Mouse (Mus musculus) liver, embryonic 13.5 days (tissue): ENCODE results near the gene Igsf6. TPM values are rescaled to one million over a fixed set of nuclear protein-coding genes. Genes with fewer than 3 reads are reported as not detected.

Experiments used
- ATAC-seq: fragments of 200-750 bp; cut with Nextera tagmentation; 2 replicates; pipeline ENCODE4 v1.8.0; 2017; ENCODE audit warnings: low read depth, mild to moderate bottlenecking, moderate number of reproducible peaks, moderate library complexity
- DNase-seq: peaks from one replicate; pipeline ENCODE4 v3.0.0; 2022
- H3K27ac ChIP-seq: fragments of 300-500 bp; sonication (generic); 2 replicates; pipeline ENCODE4 v1.5.1; 2015; ENCODE audit warnings: moderate library complexity, mild to moderate bottlenecking, inconsistent platforms
- H3K27me3 ChIP-seq: fragments of 300-500 bp; sonication (generic); 2 replicates; pipeline ENCODE4 v1.6.1; 2015; ENCODE audit warnings: mild to moderate bottlenecking, inconsistent platforms
- H3K36me3 ChIP-seq: fragments of 300-500 bp; sonication (generic); 2 replicates; pipeline ENCODE4 v1.6.1; 2015; ENCODE audit warnings: mild to moderate bottlenecking, inconsistent platforms
- H3K4me1 ChIP-seq: fragments of 300-500 bp; sonication (generic); replicated peaks from 2 replicates; pipeline ENCODE4 v1.6.1; 2015; ENCODE audit warnings: inconsistent platforms
- H3K4me2 ChIP-seq: fragments of 300-500 bp; sonication (generic); 2 replicates; pipeline ENCODE4 v1.6.1; 2015; ENCODE audit warnings: inconsistent platforms, mild to moderate bottlenecking, moderate library complexity
- H3K4me3 ChIP-seq: fragments of 300-500 bp; sonication (generic); replicated peaks from 2 replicates; pipeline ENCODE4 v1.5.1; 2015; ENCODE audit warnings: mild to moderate bottlenecking, inconsistent platforms
- H3K9ac ChIP-seq: fragments of 300-500 bp; sonication (generic); 2 replicates; pipeline ENCODE4 v1.6.1; 2015; ENCODE audit warnings: mild to moderate bottlenecking, inconsistent platforms
- H3K9me3 ChIP-seq: fragments of 300-500 bp; sonication (generic); replicated peaks from 2 replicates; pipeline ENCODE4 v1.6.1; 2016; ENCODE audit warnings: inconsistent platforms
- WGBS: fragments of 180-500 bp; shearing (Covaris S2); methylation state at CpG from one replicate; pipeline ENCODE4 v1.1.7; 2015; ENCODE audit not compliant: insufficient replicate concordance; 5-methylcytosine and 5-hydroxymethylcytosine counted together
- polyA plus RNA-seq: library from polyadenylated mRNA; unstranded; fragments of >200 nt; fragmentation: Nextera tagmentation; extraction: Ambion mirVana; gene quantifications from 2 replicates; pipeline ENCODE4 v1.2.1, GENCODE M21; 2015

Gene Igsf6
- 6.8 and 7.7 TPM in 2 replicates for polyA plus RNA-seq

GRCm38 (mm10) chr7:121074281-121074680, at the start of gene Igsf6:
Gene Igsf6, minus strand, starts transcription at chr7:121074572.
- Histone ChIP-seq H3K9me3 (no peaks in the 10 kb centered on the region), H3K27ac (peak within 1 kb of the TSS; percentile 53), H3K27me3 (no peaks in the 10 kb centered on the region), H3K4me2 (peak within 1 kb of the TSS; percentile 15; the same call in 1 of the 2 replicates), H3K4me3 (peak within 1 kb of the TSS; percentile 32), H3K36me3 (peaks cover 41% of the 10 kb centered on the region), H3K9ac (no peak within 1 kb of the TSS), H3K4me1 (0 out of 2 replicates have a peak, but pooled peaks cover 3% of the 10 kb centered on the region)
- DNase-seq (no peak), ATAC-seq (no peak)
- WGBS, result 60% methylated on average over 11 of the region's 11 CpGs

- 0 out of 2 replicates have a peak, but pooled peaks have one; percentile 45 for ATAC-seq
- Histone ChIP-seq H3K4me2 (no peak overlapping the region), H3K9ac (no peak overlapping the region), H3K36me3 (no peaks in the 10 kb centered on the region), H3K27me3 (no peaks in the 10 kb centered on the region), H3K27ac (no peak overlapping the region), H3K4me3 (no peak overlapping the region), H3K4me1 (no peaks in the 10 kb centered on the region), H3K9me3 (no peaks in the 10 kb centered on the region)
- 12% methylated on average over 10 of the region's 10 CpGs for WGBS
- DNase-seq, result peak; percentile 51
Observed at GRCm38 (mm10) chr7:121120143-121120818, 45.9 kb upstream of the Igsf6 start.

GRCm38 (mm10) chr7:121111762-121112161, 37.4 kb upstream of the Igsf6 start:
- ATAC-seq, result peak; percentile 63; the same call in 1 of the 2 replicates
- H3K4me3 ChIP-seq, result no peak overlapping the region
- H3K27me3 ChIP-seq, result no peaks in the 10 kb centered on the region
- no peaks in the 10 kb centered on the region for H3K36me3 ChIP-seq
- no peaks in the 10 kb centered on the region for H3K9me3 ChIP-seq
- peak; percentile 24 for DNase-seq
- no peak overlapping the region for H3K4me2 ChIP-seq
- H3K4me1 ChIP-seq, result peaks cover 13% of the 10 kb centered on the region
- WGBS, result 17% methylated on average over 3 of the region's 3 CpGs
- no peak overlapping the region for H3K27ac ChIP-seq
- H3K9ac ChIP-seq, result no peak overlapping the region

GRCm38 (mm10) chr7:121111321-121111720, 36.9 kb upstream of the Igsf6 start:
- no peaks in the 10 kb centered on the region for H3K27me3 ChIP-seq
- peaks cover 13% of the 10 kb centered on the region for H3K4me1 ChIP-seq
- DNase-seq (no peak), ATAC-seq (no peak)
- H3K4me2 ChIP-seq, result no peak overlapping the region
- no peak overlapping the region for H3K4me3 ChIP-seq
- no peak overlapping the region for H3K9ac ChIP-seq
- H3K27ac ChIP-seq, result no peak overlapping the region
- H3K9me3 ChIP-seq, result no peaks in the 10 kb centered on the region
- 31% methylated on average over 3 of the region's 3 CpGs for WGBS
- no peaks in the 10 kb centered on the region for H3K36me3 ChIP-seq

- H3K4me2 ChIP-seq, result no peak overlapping the region
- peaks cover 13% of the 10 kb centered on the region for H3K4me1 ChIP-seq
- H3K9ac ChIP-seq, result no peak overlapping the region
- H3K27ac ChIP-seq, result no peak overlapping the region
- no peaks in the 10 kb centered on the region for H3K27me3 ChIP-seq
- H3K36me3 ChIP-seq, result no peaks in the 10 kb centered on the region
- H3K9me3 ChIP-seq, result no peaks in the 10 kb centered on the region
- DNase-seq (no peak), ATAC-seq (no peak)
- 57% methylated on average over 3 of the region's 3 CpGs for WGBS
- no peak overlapping the region for H3K4me3 ChIP-seq
Observed at GRCm38 (mm10) chr7:121107851-121108250, 33.5 kb upstream of the Igsf6 start.

- 44% methylated on average over 10 of the region's 10 CpGs for WGBS
- Histone ChIP-seq H3K27me3 (no peaks in the 10 kb centered on the region), H3K27ac (no peak overlapping the region), H3K4me3 (no peak overlapping the region), H3K36me3 (no peaks in the 10 kb centered on the region), H3K4me1 (peaks cover 11% of the 10 kb centered on the region), H3K4me2 (no peak overlapping the region), H3K9me3 (no peaks in the 10 kb centered on the region), H3K9ac (no peak overlapping the region)
- ATAC-seq, result peak; percentile 72
- DNase-seq, result no peak
Observed at GRCm38 (mm10) chr7:121098614-121099389, 24.4 kb upstream of the Igsf6 start.

GRCm38 (mm10) chr7:121093026-121093425, 18.7 kb upstream of the Igsf6 start:
- no peak overlapping the region for H3K4me2 ChIP-seq
- H3K27ac ChIP-seq, result no peak overlapping the region
- WGBS, result 58% methylated on average over 4 of the region's 4 CpGs
- no peak overlapping the region for H3K9ac ChIP-seq
- H3K9me3 ChIP-seq, result no peaks in the 10 kb centered on the region
- no peaks in the 10 kb centered on the region for H3K36me3 ChIP-seq
- ATAC-seq (no peak), DNase-seq (no peak)
- no peaks in the 10 kb centered on the region for H3K4me1 ChIP-seq
- no peaks in the 10 kb centered on the region for H3K27me3 ChIP-seq
- no peak overlapping the region for H3K4me3 ChIP-seq

GRCm38 (mm10) chr7:121090748-121091147, 16.4 kb upstream of the Igsf6 start:
- WGBS, result 71% methylated on average over 7 of the region's 7 CpGs
- Histone ChIP-seq H3K27ac (no peak overlapping the region), H3K27me3 (no peaks in the 10 kb centered on the region), H3K4me1 (no peaks in the 10 kb centered on the region), H3K9me3 (no peaks in the 10 kb centered on the region), H3K36me3 (no peaks in the 10 kb centered on the region), H3K4me2 (no peak overlapping the region), H3K9ac (no peak overlapping the region), H3K4me3 (no peak overlapping the region)
- ATAC-seq (no peak), DNase-seq (no peak)

- no peaks in the 10 kb centered on the region for H3K36me3 ChIP-seq
- 53% methylated on average over 5 of the region's 5 CpGs for WGBS
- no peaks in the 10 kb centered on the region for H3K4me1 ChIP-seq
- H3K27ac ChIP-seq, result no peak overlapping the region
- no peak overlapping the region for H3K4me3 ChIP-seq
- H3K4me2 ChIP-seq, result no peak overlapping the region
- no peaks in the 10 kb centered on the region for H3K27me3 ChIP-seq
- H3K9ac ChIP-seq, result no peak overlapping the region
- H3K9me3 ChIP-seq, result no peaks in the 10 kb centered on the region
- ATAC-seq (no peak), DNase-seq (no peak)
Observed at GRCm38 (mm10) chr7:121088745-121089144, 14.4 kb upstream of the Igsf6 start.

- Histone ChIP-seq H3K9me3 (no peaks in the 10 kb centered on the region), H3K9ac (no peak overlapping the region), H3K36me3 (no peaks in the 10 kb centered on the region), H3K4me1 (no peaks in the 10 kb centered on the region), H3K4me3 (no peak overlapping the region), H3K4me2 (no peak overlapping the region), H3K27ac (no peak overlapping the region), H3K27me3 (no peaks in the 10 kb centered on the region)
- no peak for ATAC-seq
- no peak for DNase-seq
- WGBS, result 28% methylated on average over 4 of the region's 4 CpGs
Observed at GRCm38 (mm10) chr7:121085500-121085899, 11.1 kb upstream of the Igsf6 start.

- no peak for ATAC-seq
- 62% methylated on average over 8 of the region's 8 CpGs for WGBS
Observed at GRCm38 (mm10) chr7:121084840-121085453, 10.6 kb upstream of the Igsf6 start.

More at GRCm38 (mm10) chr7:121084840-121085453, 10.6 kb upstream of the Igsf6 start:
- DNase-seq, result no peak
- no peaks in the 10 kb centered on the region for H3K9me3 ChIP-seq
- no peak overlapping the region for H3K4me2 ChIP-seq
- no peak overlapping the region for H3K9ac ChIP-seq
- H3K4me3 ChIP-seq, result no peak overlapping the region
- H3K27me3 ChIP-seq, result no peaks in the 10 kb centered on the region
- no peaks in the 10 kb centered on the region for H3K4me1 ChIP-seq
- H3K36me3 ChIP-seq, result no peaks in the 10 kb centered on the region
- no peak overlapping the region for H3K27ac ChIP-seq
